Mouse (Mus musculus) left cerebral cortex, postnatal 14 days (tissue): ENCODE measurements around the gene Hormad2. TPM values are rescaled to one million over a fixed set of nuclear protein-coding genes. Genes with fewer than 3 reads are reported as not detected.

ENCODE experiments used
- DNase-seq, 2 experiments: peaks; one replicate each; pipeline ENCODE4 v3.0.0; 2021 to 2022; ENCODE audit warnings: low spot score in 2 of 2, mixed read lengths in 1 of 2
- intact Hi-C: fragments of 180-260 bp; cut with DNase I; formaldehyde crosslinking; loops from one replicate; pipeline ENCODE4 v1.15.1; 2025
- total RNA-seq, 2 experiments: library from RNA; stranded (reverse); gene quantifications; 2 replicates each; pipeline ENCODE4 v1.2.3; 2021

Gene Hormad2
- total RNA-seq, 2 experiments from 2014 or later, result not detected

DNA sequence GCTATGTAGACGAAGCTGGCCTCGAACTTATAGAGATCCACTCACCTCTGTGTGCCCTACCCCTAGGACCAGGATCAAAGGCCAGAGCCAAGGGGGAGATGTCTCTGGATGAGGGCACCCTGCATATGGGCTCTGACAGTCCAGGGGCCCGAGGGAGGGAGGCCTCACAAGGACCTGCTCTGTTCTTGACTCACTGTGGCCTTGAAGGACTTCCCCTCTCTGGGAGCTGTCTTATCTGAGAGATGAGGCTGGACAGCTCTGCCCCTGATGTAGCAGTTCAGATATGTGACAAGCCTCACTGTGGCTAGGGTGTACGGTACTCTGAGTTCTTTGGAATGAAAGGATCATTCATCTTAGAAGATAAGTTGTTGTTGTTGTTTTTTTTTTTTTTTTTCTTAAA, 131.3 kb downstream of the Hormad2 start:
- no peak for DNase-seq
- intact Hi-C loops, result no loop called here

DNA sequence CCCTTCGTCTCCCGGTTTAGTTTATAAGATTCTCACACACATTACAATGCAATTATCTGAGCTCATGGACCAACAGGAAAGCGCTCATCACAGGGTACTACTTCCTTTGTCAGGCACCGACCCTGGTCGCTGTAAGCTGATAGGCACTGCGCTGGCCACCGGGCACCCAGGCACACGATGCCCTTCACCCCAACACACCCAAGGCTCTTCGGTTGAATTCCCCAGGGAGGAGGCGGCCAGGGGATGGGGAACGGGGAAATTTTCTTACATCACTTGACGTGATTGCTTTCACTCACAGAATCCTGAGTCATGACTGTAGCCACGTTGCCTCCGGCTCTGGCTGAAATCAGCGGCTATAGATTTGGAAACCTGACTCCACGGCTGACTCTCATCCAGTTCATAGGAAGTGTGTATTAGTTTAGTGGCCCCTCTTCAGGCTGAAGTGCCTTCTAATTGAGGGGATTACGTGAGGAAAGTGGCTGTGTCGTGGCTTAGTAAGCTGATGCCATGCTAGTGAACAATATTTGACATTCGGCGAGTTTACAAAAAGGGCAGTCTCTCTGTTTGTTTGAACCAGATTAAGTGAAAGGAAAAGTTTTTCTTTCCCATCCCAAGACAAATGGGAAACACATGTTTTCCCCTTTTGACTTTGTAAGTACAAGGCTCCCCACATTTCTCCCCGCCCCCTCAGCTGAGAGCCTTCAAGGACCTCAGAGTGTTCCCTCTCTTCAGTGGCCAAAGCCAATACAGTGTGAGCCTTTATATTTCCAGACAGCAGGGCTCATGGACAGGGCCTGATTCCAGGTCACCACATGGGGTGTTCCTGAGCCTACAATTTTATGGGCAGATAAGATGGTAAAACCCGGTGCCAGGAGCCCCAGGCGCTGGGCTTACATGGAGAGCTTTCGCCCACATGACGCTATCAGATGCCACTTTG, 132.1 kb downstream of the Hormad2 start:
- intact Hi-C loops, result no loop called here
- peak in 1 of 2 experiments; percentile 46 for DNase-seq

DNA sequence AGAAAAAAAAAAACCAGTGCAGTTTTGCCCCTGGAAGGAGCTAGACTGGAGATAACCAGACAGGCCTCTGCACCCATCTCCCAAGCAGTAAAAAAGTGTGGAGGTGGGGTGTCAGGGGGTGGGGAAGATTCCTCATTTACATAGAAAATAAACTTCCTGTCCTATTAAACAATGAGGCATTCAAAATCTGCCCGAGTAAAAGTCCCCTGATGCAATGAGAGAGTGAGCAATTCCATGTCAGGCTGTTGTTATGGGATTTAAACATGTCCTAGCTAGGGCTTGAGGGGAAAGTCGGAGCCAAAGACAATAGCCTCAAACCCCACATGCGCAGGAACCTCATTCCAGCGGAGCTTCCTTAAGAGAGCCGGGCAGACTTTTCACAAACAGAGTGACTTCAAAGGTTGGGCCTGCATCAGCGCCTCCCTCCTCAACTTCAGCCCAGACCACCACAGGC, 132.8 kb downstream of the Hormad2 start:
- intact Hi-C loops, result no loop called here
- DNase-seq, result no peak

DNA sequence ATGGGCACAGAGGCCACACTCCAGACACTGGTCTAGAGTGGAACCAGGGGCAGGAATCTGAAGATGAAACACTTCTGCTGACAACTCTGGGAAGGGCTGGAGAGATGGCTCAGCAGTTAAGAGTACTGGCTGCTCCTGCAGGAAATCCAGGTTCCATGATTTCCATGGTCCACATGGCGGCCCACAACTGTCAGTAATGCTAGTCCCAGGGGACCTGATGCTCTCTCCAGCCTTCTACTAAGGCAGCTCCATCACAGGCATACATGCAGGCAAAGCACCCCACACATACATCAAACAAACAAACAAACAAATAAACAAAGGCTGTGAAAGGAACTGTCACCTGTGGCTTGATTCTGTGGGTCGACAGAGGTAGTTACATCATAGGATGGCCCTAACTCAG, 134.8 kb downstream of the Hormad2 start:
- no peak for DNase-seq

DNA sequence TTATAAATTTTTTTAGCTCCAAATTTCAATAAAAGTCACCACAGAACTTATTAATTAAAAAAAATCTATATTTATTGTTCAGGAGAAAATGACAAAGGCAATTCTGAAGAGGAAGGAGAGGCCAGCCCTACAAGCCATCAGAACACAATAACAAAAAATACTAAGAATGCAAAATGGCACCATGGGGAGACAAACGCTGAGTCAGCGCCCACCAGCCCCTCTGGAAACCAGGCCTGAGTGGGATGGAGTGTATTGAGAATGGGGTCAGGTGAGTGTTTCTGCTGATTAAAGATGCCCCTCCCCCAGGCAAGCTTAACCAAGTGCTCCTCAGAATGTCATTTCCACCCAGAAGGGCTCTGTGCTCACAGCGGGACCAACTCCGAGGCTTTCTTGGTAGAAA, 135.8 kb downstream of the Hormad2 start:
- DNase-seq, result no peak
- intact Hi-C loops, result no loop called here

More for the DNA sequence above, 134.8 kb downstream of the Hormad2 start:
- intact Hi-C loops, result no loop called here

DNA sequence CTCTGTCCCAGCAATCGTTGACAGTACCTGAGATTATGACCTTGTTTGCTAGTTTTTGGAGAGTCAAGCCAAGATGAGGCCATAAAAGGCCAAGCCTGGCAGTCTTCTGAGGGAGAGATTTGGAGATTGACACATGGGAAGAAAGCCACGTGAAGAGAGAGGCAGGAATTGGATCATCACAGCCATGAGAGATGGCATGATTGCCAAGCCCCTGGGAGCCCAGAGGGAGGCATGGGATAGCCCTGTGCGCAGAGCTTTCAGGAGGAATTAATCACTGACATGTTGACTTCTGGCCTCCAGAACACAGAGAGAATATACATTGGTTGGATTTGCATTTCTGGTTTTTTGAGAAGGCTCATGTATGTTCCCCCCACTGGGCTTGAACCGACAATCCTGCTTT, 136.7 kb downstream of the Hormad2 start:
- DNase-seq, result no peak
- intact Hi-C loops, result no loop called here

DNA sequence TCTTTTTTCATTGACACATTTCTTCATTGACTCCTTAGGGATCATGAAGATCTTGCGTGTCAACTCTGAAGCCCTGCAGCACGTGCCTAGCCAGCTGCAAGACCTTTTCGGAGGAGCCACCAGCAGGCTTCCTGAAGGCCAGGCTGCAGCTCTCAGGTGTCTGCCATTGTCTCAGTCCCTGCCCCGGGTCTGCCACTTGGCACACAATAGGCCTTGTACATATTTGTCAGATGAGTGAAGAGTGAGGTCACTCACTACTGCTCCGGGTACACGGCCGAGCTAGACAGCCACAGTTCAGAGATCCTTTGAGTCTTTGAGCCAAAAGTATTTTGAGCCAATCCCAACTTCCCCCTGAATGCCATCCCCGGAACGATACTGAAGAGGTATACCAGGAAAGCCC, 137.9 kb downstream of the Hormad2 start:
- no peak for DNase-seq
- intact Hi-C loops, result no loop called here

DNA sequence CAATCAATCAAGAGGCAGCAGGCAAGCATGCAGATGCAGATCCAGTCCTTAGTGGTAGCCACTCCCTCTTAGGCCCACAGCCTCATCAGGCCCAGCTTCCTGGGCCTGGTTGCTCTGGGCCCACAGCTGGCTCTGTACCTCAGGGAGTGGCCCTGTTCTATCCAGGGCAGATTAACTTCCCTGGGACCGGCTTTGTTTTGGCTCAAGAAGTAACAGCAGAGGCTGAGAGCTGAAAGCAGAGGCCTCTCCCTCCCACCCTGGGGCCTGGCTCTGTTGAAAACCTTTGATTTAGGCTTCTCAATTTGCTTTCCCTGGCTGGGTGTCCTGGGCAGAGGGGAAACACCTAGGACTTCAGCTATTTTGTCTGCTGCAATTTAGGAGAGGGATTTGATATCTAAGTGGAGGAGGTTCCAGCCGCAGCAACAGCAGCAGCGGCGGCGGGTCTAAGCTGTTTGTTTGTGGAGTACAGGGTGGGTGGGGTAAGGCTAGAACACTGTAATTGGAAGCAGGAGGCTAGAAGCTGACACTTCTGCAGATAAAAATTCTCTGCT, 138.5 kb downstream of the Hormad2 start:
- DNase-seq, result no peak
- intact Hi-C loops, result no loop called here

DNA sequence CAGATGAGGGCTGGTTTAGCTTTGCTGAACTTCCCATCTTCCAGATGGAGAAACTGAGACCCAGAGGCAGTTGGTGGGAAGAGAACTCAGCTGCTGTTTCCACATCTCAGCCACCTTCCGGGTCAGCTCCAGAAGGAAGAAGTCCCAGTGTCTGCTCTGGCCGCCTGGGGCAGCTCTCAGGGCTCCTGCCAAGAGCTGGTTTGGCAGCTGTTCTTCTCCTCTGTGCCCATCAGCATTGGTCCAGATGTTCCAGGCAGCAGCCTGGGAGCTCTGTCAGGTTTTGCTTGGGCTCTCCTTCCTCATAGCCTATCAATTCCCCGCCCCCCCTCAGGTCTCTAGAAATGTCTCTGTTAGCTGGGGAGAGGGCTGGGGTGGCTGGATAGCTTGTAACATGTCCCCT, 140.2 kb downstream of the Hormad2 start:
- intact Hi-C loops, result no loop called here
- DNase-seq, result no peak

DNA sequence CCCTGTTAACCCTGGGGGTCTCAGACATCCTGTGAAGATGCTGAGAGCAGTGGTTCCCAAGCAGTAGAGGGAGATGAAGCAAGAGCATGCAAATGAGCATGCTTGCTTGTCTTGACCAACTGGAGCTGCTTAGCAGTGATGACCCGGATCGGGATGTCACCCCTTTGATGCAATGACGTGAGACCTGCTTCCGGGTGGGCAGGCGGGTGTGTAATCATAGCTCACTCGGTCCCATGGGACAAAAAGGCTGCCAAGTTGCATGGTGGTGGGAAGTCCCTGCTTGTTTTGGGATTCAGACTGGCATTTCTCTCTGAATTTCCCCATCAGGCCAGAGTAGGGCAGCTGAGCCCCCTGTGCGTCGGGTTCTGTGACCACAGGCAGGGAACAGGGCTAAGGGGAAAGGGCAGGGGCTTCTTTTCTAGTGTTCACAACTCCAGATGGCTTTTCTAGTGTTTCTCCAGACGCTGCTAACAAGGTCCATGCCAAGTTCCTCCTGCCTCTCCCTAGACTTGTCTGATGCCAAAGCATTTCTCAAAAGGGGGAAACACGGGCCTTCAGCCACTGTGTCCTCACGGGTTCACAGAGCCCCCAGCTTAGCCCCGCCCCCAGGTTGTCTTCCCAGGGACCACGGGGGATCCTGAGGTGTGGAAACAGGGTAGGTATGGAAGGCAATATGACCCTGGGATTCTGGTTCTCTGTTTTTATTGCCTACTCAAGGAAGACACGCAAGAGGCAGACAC, 141.0 kb downstream of the Hormad2 start:
- intact Hi-C loops, result no loop called here
- no peak for DNase-seq

DNA sequence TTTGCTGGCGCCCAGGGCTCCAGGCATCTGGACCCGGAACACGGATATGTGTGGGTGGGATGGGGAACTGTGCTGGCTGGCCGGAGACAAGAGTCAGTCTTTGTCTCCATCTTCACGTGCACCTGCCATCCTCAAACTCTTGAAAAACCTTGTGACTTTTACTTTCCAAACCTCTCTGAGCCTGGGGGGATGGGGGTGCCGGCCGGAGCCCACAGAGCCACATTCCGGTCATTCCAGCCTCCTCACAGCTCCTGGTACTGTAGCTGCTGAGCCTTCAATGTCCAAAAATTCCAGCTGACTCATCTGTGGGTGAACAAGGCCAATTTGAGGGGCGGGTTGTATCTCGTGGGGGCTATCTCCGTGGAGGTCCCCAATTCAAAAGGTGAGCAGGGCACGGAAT, 141.7 kb downstream of the Hormad2 start:
- intact Hi-C loops, result no loop called here
- DNase-seq, result no peak

DNA sequence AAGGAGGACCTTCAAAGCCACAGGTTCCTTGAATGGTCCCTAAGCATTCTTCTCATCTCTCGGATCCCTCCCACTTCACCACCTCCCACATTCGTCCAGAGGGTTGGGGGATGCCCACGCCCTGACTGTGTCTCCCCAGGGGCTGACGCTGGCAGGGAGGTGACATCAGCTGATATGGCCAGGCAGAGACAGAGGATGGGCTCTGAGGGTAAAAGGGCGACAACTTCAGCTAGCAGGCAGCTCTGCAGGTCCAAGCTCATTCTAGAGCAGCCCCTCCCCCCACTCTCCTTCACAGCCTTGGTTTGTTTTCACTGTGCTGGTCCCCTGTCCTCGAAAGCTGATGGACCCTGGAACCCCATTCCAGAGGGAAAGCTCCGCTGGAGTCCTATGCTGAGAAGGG, 142.3 kb downstream of the Hormad2 start:
- intact Hi-C loops, result no loop called here

DNA sequence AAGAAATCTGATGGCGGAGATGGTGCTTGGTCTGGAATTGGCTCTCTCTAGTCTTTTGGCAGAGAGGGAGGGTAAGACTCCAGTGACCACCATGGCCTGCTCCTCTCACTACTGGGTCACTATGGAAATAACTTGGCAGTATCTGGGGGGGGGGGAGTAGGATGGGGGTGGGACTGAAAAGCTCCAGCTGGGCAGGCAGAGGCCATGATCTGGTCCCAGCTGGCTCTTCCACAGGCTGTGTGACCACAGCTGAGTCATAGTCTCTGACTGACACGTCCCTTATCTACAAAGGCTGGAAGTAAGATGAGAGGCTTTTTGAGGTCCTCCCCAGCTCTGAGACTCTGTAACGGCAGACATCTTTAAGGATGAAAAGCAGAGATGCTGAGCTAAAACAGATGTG, 143.2 kb downstream of the Hormad2 start:
- intact Hi-C loops, result no loop called here
- DNase-seq, result no peak

More for the DNA sequence above, 142.3 kb downstream of the Hormad2 start:
- no peak for DNase-seq

DNA sequence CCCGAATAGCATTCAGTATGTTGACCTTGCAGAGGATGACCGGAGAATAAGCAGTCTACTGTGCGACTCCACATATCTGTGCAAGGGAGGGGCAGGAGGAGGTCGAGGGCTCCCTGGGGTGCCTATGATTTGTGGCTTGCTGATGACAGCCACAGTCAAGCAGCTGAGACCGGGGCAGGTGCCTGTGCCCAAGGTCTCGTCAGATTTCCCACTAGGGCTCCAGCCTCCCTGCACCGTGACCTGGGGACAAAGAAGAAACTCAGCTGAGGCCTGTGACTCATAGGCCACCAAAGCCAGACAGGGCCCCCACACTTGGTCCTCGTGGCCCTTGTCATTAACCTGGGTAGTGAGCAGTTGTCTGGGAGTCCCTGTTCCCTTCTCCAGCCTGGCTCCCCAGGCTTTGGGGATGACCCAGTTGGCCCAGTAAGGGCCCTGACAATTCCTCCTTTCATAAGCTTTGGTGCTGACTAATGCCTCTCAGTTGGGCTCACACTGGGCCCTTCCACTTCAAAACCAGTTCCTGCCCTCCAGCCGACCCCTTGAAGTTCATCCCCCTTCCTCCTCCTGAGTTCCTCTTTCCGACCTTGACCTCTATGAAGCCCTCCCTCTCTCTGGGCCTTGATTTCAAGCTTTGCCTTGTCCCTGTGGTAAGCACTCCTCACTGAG, 144.2 kb downstream of the Hormad2 start:
- intact Hi-C loops, result no loop called here
- no peak for DNase-seq

Other genes with a start within 250 kb of the Hormad2 start
- gene Castor1, start 222.9 kb downstream of the Hormad2 start, total RNA-seq, result 1 to 10 TPM; 4.3 to 4.9 TPM
- gene Osm, start 204.7 kb downstream of the Hormad2 start, total RNA-seq, result not detected
- gene Lif, start 183.5 kb downstream of the Hormad2 start, total RNA-seq, result under 1 TPM; 0.15 to 0.59 TPM
- gene Mtmr3, start 153.8 kb upstream of the Hormad2 start, total RNA-seq, result 10 to 100 TPM; 60.8 to 65.5 TPM
- gene Gm11032, start 179.0 kb upstream of the Hormad2 start, total RNA-seq, result not detected
- 10 to 100 TPM; 18.6 to 19.8 TPM for gene Ascc2, start 196.6 kb upstream of the Hormad2 start, total RNA-seq